Mouse (Mus musculus) small intestine, adult 2 months (tissue): Measurements from ENCODE around the gene Apol9b.
"Not testable (repeated sequence)": the region's sequence is repeated elsewhere in the genome, so short reads cannot be mapped to it uniquely, and the experiment has no call there.

Source experiments
- CTCF ChIP-seq: fragments of 200-500 bp; IDR thresholded peaks from 2 replicates; pipeline ENCODE4 v1.5.1; 2012; ENCODE audit warnings: low read depth, mild to moderate bottlenecking, control low read depth, inconsistent platforms, low read length, moderate library complexity, mixed read lengths; ENCODE audit not compliant: insufficient replicate concordance, insufficient read length; ENCODE audit errors: extremely low read depth
- POLR2A ChIP-seq: fragments of 200-500 bp; IDR thresholded peaks from 2 replicates; pipeline ENCODE4 v1.6.1; 2012; ENCODE audit warnings: low read depth, mild to moderate bottlenecking, control low read depth, inconsistent platforms, low read length, moderate library complexity

- TF ChIP-seq CTCF, POLR2A: not testable (repeated sequence)
Observed at GRCm38 (mm10) chr15:77721509-77721908, 7.3 kb upstream of the Apol9b start.
